Comparison of ENCODE assay signal across 10 mouse cellular contexts in the genomic region with DNA sequence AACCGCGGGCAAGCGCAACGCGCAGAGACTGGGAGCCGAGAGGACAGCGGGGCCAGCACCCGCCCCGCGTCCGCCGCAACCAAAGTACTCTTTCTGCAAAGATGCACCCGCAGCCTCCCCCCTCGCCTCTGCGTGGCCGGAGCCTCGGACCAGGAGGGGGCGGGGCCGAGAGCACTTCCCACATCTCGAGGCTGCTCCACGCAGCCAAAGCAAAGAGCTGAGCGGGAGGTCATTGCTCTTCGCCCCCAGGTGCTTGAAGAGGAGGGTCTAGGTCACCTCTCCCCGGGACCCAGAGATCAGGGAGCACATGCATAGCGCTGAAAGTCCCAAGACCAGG. TPM values are rescaled to one million over a fixed set of nuclear protein-coding genes. Genes with fewer than 3 reads are reported as not detected.
DNase-seq lines count a peak whose midpoint lies in the region; ATAC-seq and TF ChIP-seq lines count a peak whose summit lies in the region.
"Had no signal": no experiment of that assay in that cellular context is flagged by ENCODE, and none has a peak within 500 bp of the region (broad histone marks: within the 10 kb centered on the region; RNA-seq: fewer than 3 reads in every experiment).

No protein-coding gene starts in this region.

- H3K9me3 ChIP-seq in lung, embryonic 14.5 days (ENCODE audit: low read depth, low read length), result no peaks in the 10 kb centered on the region
- H3K9me3 ChIP-seq in intestine, embryonic 15.5 days, result no peaks in the 10 kb centered on the region
- H3K9me3 ChIP-seq in neural tube, embryonic 15.5 days (replicated peaks), result no peaks in the 10 kb centered on the region

- H3K4me1 ChIP-seq in lung, embryonic 14.5 days (ENCODE audit: insufficient read depth), result no peaks in the 10 kb centered on the region
- H3K4me1 ChIP-seq in intestine, embryonic 15.5 days (replicated peaks), result peaks cover 6% of the 10 kb centered on the region; the same call in 1 of the 2 replicates
- peaks cover 43% of the 10 kb centered on the region for H3K4me1 ChIP-seq in neural tube, embryonic 15.5 days

- H3K36me3 ChIP-seq in lung, embryonic 14.5 days (ENCODE audit: insufficient read depth), result no peaks in the 10 kb centered on the region
- H3K36me3 ChIP-seq in intestine, embryonic 15.5 days, result no peaks in the 10 kb centered on the region
- H3K36me3 ChIP-seq in neural tube, embryonic 15.5 days, result no peaks in the 10 kb centered on the region

- no peak overlapping the region for H3K9ac ChIP-seq in lung, embryonic 14.5 days
- no peak overlapping the region for H3K9ac ChIP-seq in intestine, embryonic 15.5 days
- peak overlapping the region; percentile 60 for H3K9ac ChIP-seq in neural tube, embryonic 15.5 days (replicated peaks)

- peak; percentile 66 to 69 for DNase-seq in cerebellum, adult 18-20 months
- DNase-seq in cerebellum, postnatal 4 days (ENCODE audit: low spot score in 2 of 2), result no peak
- DNase-seq in lung, embryonic 14.5 days, result no peak
- DNase-seq in lung, postnatal 10 days, result no peak
- DNase-seq in embryo, embryonic 11 days, result no peak
- DNase-seq in urinary bladder, adult 2 months (ENCODE audit: low spot score), result no peak
- DNase-seq: heart, postnatal 4 days; lung, postnatal 4 days had no signal

- 4% methylated on average over 25 of the region's 25 CpGs for WGBS in lung, embryonic 14.5 days
- 12% methylated on average over 25 of the region's 25 CpGs for WGBS in intestine, embryonic 15.5 days
- WGBS in neural tube, embryonic 15.5 days, result 2% methylated on average over 25 of the region's 25 CpGs

- peak overlapping the region; percentile 35 for H3K4me3 ChIP-seq in lung, embryonic 14.5 days (ENCODE audit: low read depth, low read length)
- H3K4me3 ChIP-seq in intestine, embryonic 15.5 days (replicated peaks), result peak overlapping the region; percentile 25
- H3K4me3 ChIP-seq in neural tube, embryonic 15.5 days (replicated peaks), result peak overlapping the region; percentile 52

- no peak for TF ChIP-seq CTCF in lung, embryonic 14.5 days (IDR thresholded peaks at IDR 0.05; ENCODE audit: low read depth)

- no peak overlapping the region for H3K27ac ChIP-seq in lung, embryonic 14.5 days (ENCODE audit: low read depth)
- H3K27ac ChIP-seq in intestine, embryonic 15.5 days, result no peak overlapping the region
- peak overlapping the region; percentile 45 for H3K27ac ChIP-seq in neural tube, embryonic 15.5 days (replicated peaks)

- no peak for ATAC-seq in lung, embryonic 14.5 days (ENCODE audit: insufficient read depth)
- ATAC-seq in intestine, embryonic 15.5 days, result no peak
- no peak; the same call in 1 of the 2 replicates for ATAC-seq in neural tube, embryonic 15.5 days (ENCODE audit: low FRiP score)

- H3K27me3 ChIP-seq in lung, embryonic 14.5 days (ENCODE audit: insufficient read depth, low read length), result peaks cover 48% of the 10 kb centered on the region
- H3K27me3 ChIP-seq in intestine, embryonic 15.5 days (replicated peaks), result peaks cover 45% of the 10 kb centered on the region
- H3K27me3 ChIP-seq in neural tube, embryonic 15.5 days (replicated peaks), result peaks cover 33% of the 10 kb centered on the region

- peak overlapping the region; percentile 59 for H3K4me2 ChIP-seq in lung, embryonic 14.5 days
- peak overlapping the region; percentile 58 for H3K4me2 ChIP-seq in intestine, embryonic 15.5 days (replicated peaks)
- peak overlapping the region; percentile 89 for H3K4me2 ChIP-seq in neural tube, embryonic 15.5 days

RNA-seq across cellular contexts. Expression of a gene that starts 13.3 kb away (rescaled TPM):
- 5.2 and 6.7 TPM in 2 replicates for polyA plus RNA-seq in lung, embryonic 14.5 days (2014; fragmentation: Nextera tagmentation; extraction: Ambion mirVana)
- 19.9 and 21.2 TPM in 2 replicates for polyA plus RNA-seq in intestine, embryonic 15.5 days (2015; fragmentation: Nextera tagmentation; extraction: Ambion mirVana)
- polyA plus RNA-seq in neural tube, embryonic 15.5 days (2015; fragmentation: Nextera tagmentation; extraction: Ambion mirVana), result 16.0 and 18.7 TPM in 2 replicates
- polyA plus RNA-seq in urinary bladder, adult 2 months (2012; rRNA removed), result 83.1 and 93.6 TPM in 2 replicates

RNA-seq across cellular contexts. Expression of a gene that starts 23.6 kb away (rescaled TPM):
- polyA plus RNA-seq in lung, embryonic 14.5 days (2014; fragmentation: Nextera tagmentation; extraction: Ambion mirVana), result 7.0 and 9.4 TPM in 2 replicates
- 23.3 and 26.0 TPM in 2 replicates for polyA plus RNA-seq in intestine, embryonic 15.5 days (2015; fragmentation: Nextera tagmentation; extraction: Ambion mirVana)
- polyA plus RNA-seq in neural tube, embryonic 15.5 days (2015; fragmentation: Nextera tagmentation; extraction: Ambion mirVana), result 22.3 and 23.5 TPM in 2 replicates
- 11.8 and 13.4 TPM in 2 replicates for polyA plus RNA-seq in urinary bladder, adult 2 months (2012; rRNA removed)

RNA-seq across cellular contexts. Expression of a gene that starts 42.9 kb away (rescaled TPM):
- 160 and 177 TPM in 2 replicates for polyA plus RNA-seq in lung, embryonic 14.5 days (2014; fragmentation: Nextera tagmentation; extraction: Ambion mirVana)
- 194 and 205 TPM in 2 replicates for polyA plus RNA-seq in intestine, embryonic 15.5 days (2015; fragmentation: Nextera tagmentation; extraction: Ambion mirVana)
- polyA plus RNA-seq in neural tube, embryonic 15.5 days (2015; fragmentation: Nextera tagmentation; extraction: Ambion mirVana), result 130 and 139 TPM in 2 replicates
- polyA plus RNA-seq in urinary bladder, adult 2 months (2012; rRNA removed), result 130 and 159 TPM in 2 replicates

RNA-seq across cellular contexts. Expression of a gene that starts 43.1 kb away (rescaled TPM):
- polyA plus RNA-seq in lung, embryonic 14.5 days (2014; fragmentation: Nextera tagmentation; extraction: Ambion mirVana), result 5.2 TPM in 2 replicates
- polyA plus RNA-seq in intestine, embryonic 15.5 days (2015; fragmentation: Nextera tagmentation; extraction: Ambion mirVana), result 3.0 and 3.9 TPM in 2 replicates
- 6.4 and 6.7 TPM in 2 replicates for polyA plus RNA-seq in neural tube, embryonic 15.5 days (2015; fragmentation: Nextera tagmentation; extraction: Ambion mirVana)
- polyA plus RNA-seq in urinary bladder, adult 2 months (2012; rRNA removed), result 6.7 and 7.0 TPM in 2 replicates

Comparison
In these comparisons a context has a peak if more than half of its experiments do, and no peak if none do; other contexts are left out.
1. DNase-seq: peak in cerebellum, adult 18-20 months (2 of 2); none in cerebellum, postnatal 4 days (0 of 2), lung, embryonic 14.5 days (single experiment), lung, postnatal 10 days (single experiment), embryo, embryonic 11 days (single experiment) and urinary bladder, adult 2 months (single experiment).
2. Peak in every context shown above with its lines, with median percentiles within 50 percentile points of each other: H3K4me2 ChIP-seq and H3K4me3 ChIP-seq.